Mouse (Mus musculus) CH12.LX (cell line): ENCODE data around the gene Eif4e. TPM values are rescaled to one million over a fixed set of nuclear protein-coding genes. Genes with fewer than 3 reads are reported as not detected.

Experiments
- DNase-seq: peaks from one replicate; pipeline ENCODE4 v3.0.0-alpha.2; 2013; ENCODE audit errors: extremely low read depth
- H3K27ac ChIP-seq: 2 replicates; pipeline ENCODE4 v1.5.1; 2012; ENCODE audit warnings: low read depth, mild to moderate bottlenecking, control low read depth, moderate library complexity; ENCODE audit not compliant: insufficient read depth
- H3K27me3 ChIP-seq: replicated peaks from 2 replicates; pipeline ENCODE3; 2012; ENCODE audit warnings: inconsistent platforms
- H3K36me3 ChIP-seq, 2 experiments: replicated peaks in 1 of 2; 2 replicates each; pipeline versions ENCODE3 to v1.6.1; 2012; ENCODE audit warnings: inconsistent platforms in 1 of 2, low read length in 1 of 2, mild to moderate bottlenecking in 1 of 2, mixed read lengths in 1 of 2, moderate library complexity in 1 of 2; ENCODE audit not compliant: control insufficient read depth in 1 of 2, insufficient read depth in 1 of 2
- H3K4me1 ChIP-seq, 2 experiments: 2 replicates each; pipeline ENCODE4 v1.6.1; 2012; ENCODE audit warnings: inconsistent platforms in 1 of 2, moderate library complexity in 1 of 2; ENCODE audit not compliant: insufficient read depth in 2 of 2, control insufficient read depth in 1 of 2
- H3K4me2 ChIP-seq: 2 replicates; pipeline ENCODE4 v1.6.1; 2012; ENCODE audit warnings: low read depth, mild to moderate bottlenecking, control low read depth; ENCODE audit not compliant: poor library complexity, insufficient read depth, severe bottlenecking
- H3K4me3 ChIP-seq, 3 experiments: fragments of 150-350 bp in 1 of 3; sonication (generic) in 1 of 3; replicated peaks in 1 of 3; 2 replicates each; pipeline versions ENCODE3 to v1.5.1; 2011 to 2012; ENCODE audit warnings: low read depth in 2 of 3, low read length in 2 of 3, mild to moderate bottlenecking in 2 of 3, moderate library complexity in 2 of 3, control low read depth in 1 of 3, improper control_type of control experiment in 1 of 3, inconsistent platforms in 1 of 3, mixed read lengths in 1 of 3; ENCODE audit not compliant: poor library complexity in 1 of 3
- H3K79me2 ChIP-seq: replicated peaks from 2 replicates; pipeline ENCODE4 v1.6.1; 2012; ENCODE audit warnings: mild to moderate bottlenecking, moderate library complexity; ENCODE audit not compliant: control insufficient read depth, poor library complexity, insufficient read depth, severe bottlenecking; ENCODE audit errors: extremely low read depth
- H3K9ac ChIP-seq: 2 replicates; pipeline ENCODE4 v1.6.1; 2012; ENCODE audit warnings: low read depth, mild to moderate bottlenecking, control low read depth, moderate library complexity; ENCODE audit not compliant: insufficient read depth
- H3K9me3 ChIP-seq: replicated peaks from 2 replicates; pipeline ENCODE3; 2012; ENCODE audit warnings: low read length, inconsistent platforms, mixed read lengths
- CHD1 ChIP-seq: IDR thresholded peaks from 2 replicates; pipeline ENCODE4 v1.6.1; 2012; ENCODE audit warnings: low read depth, low read length, improper control_type of control experiment, inconsistent platforms
- CTCF ChIP-seq, 2 experiments: IDR thresholded peaks in 1 of 2; conservative IDR thresholded peaks in 1 of 2; 2 replicates each; pipeline ENCODE4 v1.5.1; 2011 to 2012; ENCODE audit warnings: low read depth in 2 of 2, low read length in 2 of 2, improper control_type of control experiment in 1 of 2, inconsistent platforms in 1 of 2, mild to moderate bottlenecking in 1 of 2, moderate library complexity in 1 of 2
- E2F4 ChIP-seq: IDR thresholded peaks from 2 replicates; pipeline ENCODE4 v1.6.1; 2011; ENCODE audit warnings: low read depth, low read length, improper control_type of control experiment; ENCODE audit not compliant: insufficient replicate concordance
- EP300 ChIP-seq: IDR thresholded peaks from 2 replicates; pipeline ENCODE4 v1.6.1; 2011; ENCODE audit warnings: low read length, improper control_type of control experiment
- ETS1 ChIP-seq: conservative IDR thresholded peaks from 2 replicates; pipeline ENCODE4 v1.6.1; 2012; ENCODE audit warnings: low read depth, mild to moderate bottlenecking, inconsistent platforms, low read length, improper control_type of control experiment, moderate library complexity
- GABPA ChIP-seq: IDR thresholded peaks from 2 replicates; pipeline ENCODE4 v1.6.1; 2012; ENCODE audit warnings: low read depth, low read length, improper control_type of control experiment, inconsistent platforms; ENCODE audit not compliant: insufficient replicate concordance
- IRF4 ChIP-seq: IDR thresholded peaks from 2 replicates; pipeline ENCODE4 v1.6.1; 2014; ENCODE audit warnings: low read depth, mild to moderate bottlenecking, inconsistent platforms, low read length, improper control_type of control experiment
- JUN ChIP-seq: IDR thresholded peaks from 2 replicates; pipeline ENCODE4 v1.6.1; 2011; ENCODE audit warnings: low read depth, mild to moderate bottlenecking, low read length, improper control_type of control experiment, moderate library complexity; ENCODE audit not compliant: insufficient read depth
- JUND ChIP-seq: conservative IDR thresholded peaks from 2 replicates; pipeline ENCODE4 v1.6.1; 2011; ENCODE audit warnings: low read depth, low read length, improper control_type of control experiment
- KAT2A ChIP-seq: IDR thresholded peaks from 2 replicates; pipeline ENCODE4 v1.6.1; 2012; ENCODE audit warnings: low read length, improper control_type of control experiment, inconsistent platforms; ENCODE audit not compliant: insufficient replicate concordance
- MAFK ChIP-seq: IDR thresholded peaks from 2 replicates; pipeline ENCODE4 v1.6.1; 2011; ENCODE audit warnings: low read length, improper control_type of control experiment; ENCODE audit not compliant: insufficient replicate concordance
- MAX ChIP-seq: IDR thresholded peaks from 2 replicates; pipeline ENCODE4 v1.6.1; 2011; ENCODE audit warnings: low read length, improper control_type of control experiment
- MAZ ChIP-seq: IDR thresholded peaks from 2 replicates; pipeline ENCODE4 v1.6.1; 2012; ENCODE audit warnings: low read depth, mild to moderate bottlenecking, inconsistent platforms, low read length, improper control_type of control experiment, moderate library complexity
- MEF2A ChIP-seq: IDR thresholded peaks from 2 replicates; pipeline ENCODE4 v1.6.1; 2014; ENCODE audit warnings: low read depth, mild to moderate bottlenecking, inconsistent platforms, low read length, improper control_type of control experiment, borderline replicate concordance
- MXI1 ChIP-seq: IDR thresholded peaks from 2 replicates; pipeline ENCODE4 v1.6.1; 2011; ENCODE audit warnings: mild to moderate bottlenecking, low read depth, low read length, improper control_type of control experiment
- MYC ChIP-seq: IDR thresholded peaks from 2 replicates; pipeline ENCODE4 v1.6.1; 2011; ENCODE audit warnings: low read depth, mild to moderate bottlenecking, improper control_type of control experiment, low read length
- NELFE ChIP-seq: IDR thresholded peaks from 2 replicates; pipeline ENCODE4 v1.6.1; 2011; ENCODE audit warnings: low read depth, low read length, improper control_type of control experiment
- NRF1 ChIP-seq: IDR thresholded peaks from 2 replicates; pipeline ENCODE4 v1.6.1; 2014; ENCODE audit warnings: low read depth, mild to moderate bottlenecking, inconsistent platforms, low read length, improper control_type of control experiment, moderate library complexity
- POLR2A ChIP-seq: IDR thresholded peaks from 2 replicates; pipeline ENCODE4 v1.6.1; 2011; ENCODE audit warnings: low read depth, mild to moderate bottlenecking, improper control_type of control experiment, low read length
- POLR2AphosphoS2 ChIP-seq: IDR thresholded peaks from 2 replicates; pipeline ENCODE4 v1.6.1; 2011; ENCODE audit warnings: low read depth, low read length, improper control_type of control experiment
- RCOR1 ChIP-seq: conservative IDR thresholded peaks from 2 replicates; pipeline ENCODE4 v1.6.1; 2012; ENCODE audit warnings: low read depth, mild to moderate bottlenecking, inconsistent platforms, low read length, improper control_type of control experiment
- SIN3A ChIP-seq: IDR thresholded peaks from 2 replicates; pipeline ENCODE4 v1.6.1; 2012; ENCODE audit warnings: low read length, improper control_type of control experiment, inconsistent platforms
- TCF12 ChIP-seq: IDR thresholded peaks from 2 replicates; pipeline ENCODE4 v1.6.1; 2014; ENCODE audit warnings: low read depth, mild to moderate bottlenecking, inconsistent platforms, low read length, improper control_type of control experiment
- UBTF ChIP-seq: IDR thresholded peaks from 2 replicates; pipeline ENCODE4 v1.6.1; 2012; ENCODE audit warnings: low read depth, mild to moderate bottlenecking, inconsistent platforms, low read length, improper control_type of control experiment, moderate library complexity
- USF1 ChIP-seq: IDR thresholded peaks from 2 replicates; pipeline ENCODE4 v1.6.1; 2014; ENCODE audit warnings: low read depth, mild to moderate bottlenecking, inconsistent platforms, low read length, improper control_type of control experiment
- ZC3H11A ChIP-seq: IDR thresholded peaks from 2 replicates; pipeline ENCODE4 v1.6.1; 2012; ENCODE audit warnings: low read depth, mild to moderate bottlenecking, inconsistent platforms, low read length, improper control_type of control experiment
- ZKSCAN1 ChIP-seq: IDR thresholded peaks from 2 replicates; pipeline ENCODE4 v1.6.1; 2012; ENCODE audit warnings: low read depth, inconsistent platforms, low read length, improper control_type of control experiment, borderline replicate concordance
- ZMIZ1 ChIP-seq: IDR thresholded peaks from 2 replicates; pipeline ENCODE4 v1.6.1; 2012; ENCODE audit warnings: low read depth, mild to moderate bottlenecking, inconsistent platforms, low read length, improper control_type of control experiment
- ZNF384 ChIP-seq: IDR thresholded peaks from 2 replicates; pipeline ENCODE4 v1.6.1; 2012; ENCODE audit warnings: low read depth, low read length, improper control_type of control experiment, inconsistent platforms
- dilution Hi-C: fragments of 300-500 bp; cut with MboI; formaldehyde crosslinking; loops from 2 replicates; pipeline ENCODE4 v1.14.3; 2020; ENCODE audit warnings: low sequenced_read_pairs; ENCODE audit not compliant: extremely low pct_unique_long_range_greater_than_20kb, extremely low pct_ligation_motif_present
- in situ Hi-C: fragments of 300-500 bp; cut with MboI; formaldehyde crosslinking; loops from 3 replicates; pipeline ENCODE4 v1.14.3; 2019; ENCODE audit warnings: low sequenced_read_pairs, low pct_ligation_motif_present, low pct_unique_long_range_greater_than_20kb, mixed read lengths
- polyA plus RNA-seq: library from polyadenylated mRNA; unstranded; fragments of >175 nt; gene quantifications from 2 replicates; pipeline ENCODE4 v1.2.1, GENCODE M21; 2012; ENCODE audit warnings: low read depth; ENCODE audit not compliant: insufficient read length
- total RNA-seq, 2 experiments: library from RNA; depleted of rRNA; stranded (reverse); fragments of 300-350 nt in 1 of 2; fragments of >200 nt in 1 of 2; gene quantifications; 2 replicates each; pipeline ENCODE4 v1.2.3; 2012 to 2014

Eif4e gene
- total and polyA plus RNA-seq, 3 experiments, result 490 to 850 (median 590) TPM

DNA sequence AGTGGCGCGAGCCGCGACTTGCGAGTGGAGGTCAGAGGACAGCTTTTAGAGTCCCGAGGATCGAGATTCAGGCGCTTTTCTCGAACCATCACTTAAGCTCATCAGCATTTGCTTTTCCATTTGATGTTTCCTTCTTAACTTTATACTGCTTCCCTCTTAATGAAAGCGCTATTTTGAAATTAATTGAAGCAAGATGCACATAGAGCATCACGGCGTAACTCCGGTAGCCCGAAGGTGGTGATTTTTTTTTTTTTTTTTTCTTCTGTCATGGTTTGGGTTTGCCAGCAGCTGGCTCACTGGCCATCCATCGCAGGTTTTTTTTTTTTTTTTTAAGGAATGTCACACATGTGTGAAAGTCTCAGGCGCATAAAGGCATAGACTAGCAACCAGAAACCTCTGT is 2.3 kb downstream of the Eif4e start:
- Histone ChIP-seq H3K79me2 (peaks cover 58% of the 10 kb centered on the region), H3K36me3 (peaks cover 2 to 18% of the 10 kb centered on the region in 2 experiments), H3K27ac (no peak overlapping the region), H3K9ac (peak overlapping the region; percentile 93), H3K4me2 (peak overlapping the region; percentile 92), H3K4me3 (peak overlapping the region; percentile 61 to 81 (median 72)), H3K4me1 (peaks cover 14 to 53% of the 10 kb centered on the region in 2 experiments), H3K27me3 (no peaks in the 10 kb centered on the region), H3K9me3 (no peaks in the 10 kb centered on the region)
- dilution Hi-C loops (no loop called here), in situ Hi-C loops (no loop called here)
- DNase-seq, result no peak
- TF ChIP-seq CHD1, result peak; percentile 83; the same call in 1 of the 2 replicates
- peak; percentile 86 for TF ChIP-seq ZNF384
- TF ChIP-seq SIN3A, result peak; percentile 68; the same call in 1 of the 2 replicates
- TF ChIP-seq EP300, result no peak

DNA sequence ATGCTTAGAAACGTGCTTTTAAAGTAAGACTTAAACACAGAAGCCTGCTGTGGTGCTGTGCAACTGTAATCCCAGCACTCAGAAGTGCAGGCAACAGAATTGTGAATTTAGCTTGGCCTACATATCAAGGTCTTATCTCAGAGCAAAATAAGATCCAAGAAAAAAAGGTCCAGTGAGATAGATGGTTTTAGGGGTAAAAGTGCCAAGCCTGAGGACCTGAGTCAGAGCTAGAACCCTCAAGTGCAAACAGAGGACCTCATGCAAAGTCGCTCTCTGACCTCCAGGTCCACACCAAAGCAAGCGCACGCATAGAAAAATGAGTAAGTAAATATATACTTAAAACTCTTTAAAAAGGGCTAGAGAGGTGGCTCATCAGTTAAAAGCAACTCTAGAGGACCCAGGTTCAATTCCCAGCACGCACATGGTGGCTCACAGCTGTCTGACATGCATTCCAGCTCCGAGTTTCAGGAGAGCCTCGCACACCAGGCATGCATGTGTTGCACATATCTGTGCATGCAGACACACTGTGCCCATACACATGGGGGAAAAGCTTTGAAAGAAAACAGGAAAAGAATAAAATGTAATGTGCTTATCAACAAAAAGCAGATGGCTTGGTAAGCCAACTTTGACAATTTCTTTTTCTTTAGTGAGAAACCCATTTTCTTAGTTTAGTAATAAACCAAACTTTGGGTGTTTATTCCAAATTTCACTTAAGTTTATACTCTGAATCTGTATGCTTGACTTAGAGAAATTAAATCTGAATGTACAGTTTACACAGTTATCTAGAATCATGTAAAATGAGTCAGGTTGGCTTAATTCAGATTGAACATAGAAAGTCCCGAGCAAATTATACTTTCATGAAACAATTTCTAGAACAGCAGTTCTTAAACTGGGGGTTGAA is 4.8 kb downstream of the Eif4e start:
- in situ Hi-C loops (no loop called here), dilution Hi-C loops (no loop called here)
- Histone ChIP-seq H3K79me2 (peaks cover 80% of the 10 kb centered on the region), H3K9ac (peak overlapping the region; percentile 18; the same call in 1 of the 2 replicates), H3K9me3 (no peaks in the 10 kb centered on the region), H3K27ac (no peak overlapping the region), H3K36me3 (peaks cover 8 to 31% of the 10 kb centered on the region in 2 experiments), H3K4me1 (peaks cover 13 to 59% of the 10 kb centered on the region in 2 experiments), H3K4me3 (peak overlapping the region in 1 of 3 experiments; percentile 10), H3K27me3 (no peaks in the 10 kb centered on the region), H3K4me2 (peak overlapping the region; percentile 92)
- no peak for DNase-seq
- TF ChIP-seq UBTF (no peak), ZMIZ1 (no peak), ZC3H11A (no peak), TCF12 (no peak; the same call in 1 of the 2 replicates), MXI1 (peak; percentile 72; the same call in 1 of the 2 replicates), MYC (peak; percentile 46; the same call in 1 of the 2 replicates), NRF1 (no peak), USF1 (no peak), KAT2A (no peak), GABPA (no peak), MAZ (no peak), IRF4 (0 out of 2 replicates have a peak, but pooled peaks have one; percentile 6), POLR2AphosphoS2 (no peak), E2F4 (no peak), POLR2A (no peak), ZKSCAN1 (no peak), MEF2A (no peak), SIN3A (peak; percentile 71), RCOR1 (0 out of 2 replicates have a peak, but pooled peaks have one; percentile 52), MAX (no peak), JUND (no peak), JUN (no peak), CTCF (conservative IDR thresholded peaks at IDR 0.05 in 1 of 2, IDR thresholded peaks at IDR 0.05 in 1 of 2; ENCODE audit: low read depth in 2 of 2, low read length in 2 of 2) (no peak), EP300 (peak; percentile 52), ZNF384 (no peak), CHD1 (no peak), NELFE (peak; percentile 29; the same call in 1 of the 2 replicates), ETS1 (0 out of 2 replicates have a peak, but pooled peaks have one; percentile 12), MAFK (no peak)
